13 mouse cellular contexts compared by ENCODE assay signal in genomic region chr4:103269336-103269735, GRCm38 (mm10). TPM values are rescaled to one million over a fixed set of nuclear protein-coding genes. Genes with fewer than 3 reads are reported as not detected.
DNase-seq lines count a peak whose midpoint lies in the region; ATAC-seq and TF ChIP-seq lines count a peak whose summit lies in the region.
"Had no signal": no experiment of that assay in that cellular context is flagged by ENCODE, and none has a peak within 500 bp of the region (broad histone marks: within the 10 kb centered on the region; RNA-seq: fewer than 3 reads in every experiment).

No protein-coding gene starts in this region.

- no peaks in the 10 kb centered on the region for H3K79me2 ChIP-seq in MEL (ENCODE audit: control insufficient read depth, insufficient read depth, low read length, poor library complexity)

- no peaks in the 10 kb centered on the region for H3K4me1 ChIP-seq in intestine, postnatal 0 days (replicated peaks; ENCODE audit: control insufficient read depth, insufficient read depth, low read length)
- no peaks in the 10 kb centered on the region for H3K4me1 ChIP-seq in intestine, embryonic 15.5 days (replicated peaks)
- no peaks in the 10 kb centered on the region for H3K4me1 ChIP-seq in midbrain, embryonic 14.5 days (ENCODE audit: control insufficient read depth, insufficient read depth, low read length)
- no peaks in the 10 kb centered on the region for H3K4me1 ChIP-seq in midbrain, embryonic 13.5 days (replicated peaks)
- H3K4me1 ChIP-seq in MEL (ENCODE audit: control insufficient read depth in 1 of 2, insufficient read depth in 2 of 2, low read length in 2 of 2) = no peaks in the 10 kb centered on the region
- H3K4me1 ChIP-seq in small intestine, adult 2 months (ENCODE audit: control insufficient read depth, insufficient read depth, insufficient read length, low read length) = no peaks in the 10 kb centered on the region; the same call in 1 of the 2 replicates
- H3K4me1 ChIP-seq: liver, embryonic 13.5 days had no signal

- peak; percentile 44 for TF ChIP-seq CTCF in intestine, postnatal 0 days (IDR thresholded peaks at IDR 0.05; ENCODE audit: low read depth)
- TF ChIP-seq CTCF in MEL (IDR thresholded peaks at IDR 0.05 in 2 of 3, conservative IDR thresholded peaks at IDR 0.05 in 1 of 3; ENCODE audit: control insufficient read depth in 1 of 3, insufficient read depth in 1 of 3, low read depth in 2 of 3, low read length in 3 of 3, poor library complexity in 1 of 3, severe bottlenecking in 1 of 3) = peak in 2 of 3 experiments; percentile 35 to 38; a peak in 4 of 6 replicates
- TF ChIP-seq CTCF in small intestine, adult 2 months (IDR thresholded peaks at IDR 0.05; ENCODE audit: extremely low read depth, insufficient read length, insufficient replicate concordance, low read depth, low read length) = peak; percentile 27; the same call in 1 of the 2 replicates

- TF ChIP-seq POLR2A in MEL (IDR thresholded peaks at IDR 0.05; ENCODE audit: control insufficient read depth in 1 of 2, insufficient read depth in 1 of 2, low read depth in 1 of 2, low read length in 2 of 2, poor library complexity in 1 of 2) = no peak
- TF ChIP-seq POLR2A in small intestine, adult 2 months (IDR thresholded peaks at IDR 0.05; ENCODE audit: low read depth, low read length) = no peak

- no peak overlapping the region for H3K9ac ChIP-seq in intestine, postnatal 0 days (ENCODE audit: low read depth, low read length)
- no peak overlapping the region for H3K9ac ChIP-seq in intestine, embryonic 15.5 days
- no peak overlapping the region for H3K9ac ChIP-seq in midbrain, embryonic 14.5 days (replicated peaks; ENCODE audit: low read length)
- H3K9ac ChIP-seq in midbrain, embryonic 13.5 days (replicated peaks) = no peak overlapping the region
- H3K9ac ChIP-seq in MEL (ENCODE audit: control insufficient read depth, low read depth, low read length, poor library complexity, severe bottlenecking) = no peak overlapping the region
- H3K9ac ChIP-seq: liver, embryonic 13.5 days had no signal

- H3K36me3 ChIP-seq in intestine, postnatal 0 days (ENCODE audit: control insufficient read depth, insufficient read depth) = no peaks in the 10 kb centered on the region
- H3K36me3 ChIP-seq in intestine, embryonic 15.5 days = no peaks in the 10 kb centered on the region
- no peaks in the 10 kb centered on the region for H3K36me3 ChIP-seq in midbrain, embryonic 14.5 days (ENCODE audit: control insufficient read depth, insufficient read depth, low read length)
- H3K36me3 ChIP-seq in midbrain, embryonic 13.5 days = no peaks in the 10 kb centered on the region
- no peaks in the 10 kb centered on the region for H3K36me3 ChIP-seq in MEL (ENCODE audit: control insufficient read depth in 1 of 2, insufficient read depth in 2 of 2, low read length in 2 of 2)
- H3K36me3 ChIP-seq in small intestine, adult 2 months (ENCODE audit: control insufficient read depth, insufficient read depth, low read length) = no peaks in the 10 kb centered on the region
- H3K36me3 ChIP-seq: liver, embryonic 13.5 days had no signal

- H3K9me3 ChIP-seq in intestine, postnatal 0 days (ENCODE audit: control insufficient read depth) = no peaks in the 10 kb centered on the region
- H3K9me3 ChIP-seq in intestine, embryonic 15.5 days = no peaks in the 10 kb centered on the region
- no peaks in the 10 kb centered on the region for H3K9me3 ChIP-seq in midbrain, embryonic 14.5 days (ENCODE audit: control insufficient read depth, low read length)
- no peaks in the 10 kb centered on the region for H3K9me3 ChIP-seq in midbrain, embryonic 13.5 days
- H3K9me3 ChIP-seq in MEL (replicated peaks; ENCODE audit: insufficient read depth, low read length) = no peaks in the 10 kb centered on the region
- H3K9me3 ChIP-seq: liver, embryonic 13.5 days had no signal

- no peak overlapping the region for H3K27ac ChIP-seq in intestine, postnatal 0 days (ENCODE audit: low read depth, low read length)
- H3K27ac ChIP-seq in intestine, embryonic 15.5 days = no peak overlapping the region
- H3K27ac ChIP-seq in midbrain, embryonic 14.5 days (replicated peaks; ENCODE audit: low read depth, low read length) = no peak overlapping the region
- no peak overlapping the region for H3K27ac ChIP-seq in midbrain, embryonic 13.5 days
- no peak overlapping the region for H3K27ac ChIP-seq in MEL (ENCODE audit: control insufficient read depth, low read depth, low read length)
- H3K27ac ChIP-seq in small intestine, adult 2 months (ENCODE audit: insufficient read depth, low read depth, low read length) = no peak overlapping the region
- H3K27ac ChIP-seq: liver, embryonic 13.5 days had no signal

- WGBS in intestine, postnatal 0 days = 86% methylated on average over 4 of the region's 4 CpGs
- WGBS in intestine, embryonic 15.5 days = 83% methylated on average over 4 of the region's 4 CpGs
- 82% methylated on average over 4 of the region's 4 CpGs for WGBS in midbrain, embryonic 14.5 days
- 88% methylated on average over 4 of the region's 4 CpGs for WGBS in midbrain, embryonic 13.5 days
- 86% methylated on average over 4 of the region's 4 CpGs for WGBS in small intestine, adult 2 months

- ATAC-seq in intestine, postnatal 0 days = no peak
- ATAC-seq in intestine, embryonic 15.5 days = no peak
- no peak for ATAC-seq in midbrain, embryonic 14.5 days (ENCODE audit: low FRiP score, low TSS enrichment)
- no peak for ATAC-seq in midbrain, embryonic 13.5 days

- TF ChIP-seq EP300 in MEL (IDR thresholded peaks at IDR 0.05; ENCODE audit: low read depth in 1 of 2, low read length in 2 of 2) = no peak

- peak; percentile 4 for DNase-seq in midbrain, embryonic 14.5 days
- peak; percentile 16 for DNase-seq in MEL (ENCODE audit: low read depth, low spot score)
- DNase-seq in urinary bladder, postnatal 25 days (ENCODE audit: low spot score) = no peak
- DNase-seq: heart, postnatal 10 days; kidney, postnatal 14 days; liver, embryonic 13.5 days had no signal

- H3K27me3 ChIP-seq in intestine, postnatal 0 days (replicated peaks; ENCODE audit: control insufficient read depth, insufficient read depth, low read length) = no peaks in the 10 kb centered on the region
- no peaks in the 10 kb centered on the region for H3K27me3 ChIP-seq in intestine, embryonic 15.5 days (replicated peaks)
- no peaks in the 10 kb centered on the region for H3K27me3 ChIP-seq in midbrain, embryonic 14.5 days (ENCODE audit: control insufficient read depth, insufficient read depth, low read length)
- no peaks in the 10 kb centered on the region for H3K27me3 ChIP-seq in midbrain, embryonic 13.5 days
- H3K27me3 ChIP-seq in MEL (ENCODE audit: control insufficient read depth in 1 of 2, insufficient read depth in 2 of 2, low read length in 2 of 2) = no peaks in the 10 kb centered on the region
- no peaks in the 10 kb centered on the region for H3K27me3 ChIP-seq in small intestine, adult 2 months (ENCODE audit: control insufficient read depth, insufficient read depth, low read length)
- H3K27me3 ChIP-seq: liver, embryonic 13.5 days had no signal

- no peak overlapping the region for H3K4me2 ChIP-seq in intestine, postnatal 0 days (replicated peaks; ENCODE audit: low read depth)
- no peak overlapping the region for H3K4me2 ChIP-seq in intestine, embryonic 15.5 days (replicated peaks)
- no peak overlapping the region for H3K4me2 ChIP-seq in midbrain, embryonic 14.5 days (ENCODE audit: low read length)
- no peak overlapping the region for H3K4me2 ChIP-seq in midbrain, embryonic 13.5 days (replicated peaks)
- H3K4me2 ChIP-seq: liver, embryonic 13.5 days had no signal

- TF ChIP-seq RAD21 in MEL (IDR thresholded peaks at IDR 0.05; ENCODE audit: low read depth, low read length) = peak; percentile 16; the same call in 1 of the 2 replicates

- no peak overlapping the region for H3K4me3 ChIP-seq in intestine, postnatal 0 days (ENCODE audit: low read depth, low read length)
- no peak overlapping the region for H3K4me3 ChIP-seq in intestine, embryonic 15.5 days (replicated peaks)
- H3K4me3 ChIP-seq in midbrain, embryonic 14.5 days (replicated peaks; ENCODE audit: low read depth, low read length) = no peak overlapping the region
- no peak overlapping the region for H3K4me3 ChIP-seq in midbrain, embryonic 13.5 days (replicated peaks)
- H3K4me3 ChIP-seq in MEL (ENCODE audit: control insufficient read depth in 1 of 2, insufficient read depth in 1 of 2, low read depth in 2 of 2, low read length in 2 of 2) = no peak overlapping the region
- no peak overlapping the region for H3K4me3 ChIP-seq in small intestine, adult 2 months (ENCODE audit: low read depth, low read length)
- H3K4me3 ChIP-seq: liver, embryonic 13.5 days had no signal

RNA-seq across cellular contexts. Expression of gene 4921539E11Rik, which starts 21.3 kb away (rescaled TPM):
- polyA plus RNA-seq in intestine, postnatal 0 days (2015; fragmentation: Nextera tagmentation; extraction: Ambion mirVana) = not detected in 2 replicates
- polyA plus RNA-seq in intestine, embryonic 15.5 days (2015; fragmentation: Nextera tagmentation; extraction: Ambion mirVana) = not detected in 2 replicates
- not detected in 2 replicates for polyA plus RNA-seq in midbrain, embryonic 14.5 days (2014; fragmentation: Nextera tagmentation; extraction: Ambion mirVana)
- not detected in 2 replicates for polyA plus RNA-seq in midbrain, embryonic 13.5 days (2015; fragmentation: Nextera tagmentation; extraction: Ambion mirVana)
- not detected in 2 replicates for total RNA-seq in MEL (2012; rRNA removed)
- not detected for polyA plus RNA-seq in MEL (2012; ENCODE audit: insufficient read depth in 1 of 2, insufficient read length in 2 of 2, low read depth in 1 of 2, low replicate concordance in 2 of 2, missing spikeins in 1 of 2)
- polyA plus RNA-seq in small intestine, adult 2 months (2012; rRNA removed) = not detected in 2 replicates
- total RNA-seq: gastrocnemius, adult 18-20 months; heart, postnatal 10 days; monocyte, adult 5-6 weeks had no signal
- polyA plus RNA-seq: liver, embryonic 13.5 days; stomach, embryonic 16.5 days had no signal

RNA-seq across cellular contexts. Expression of gene Oma1, which starts 44.3 kb away (rescaled TPM):
- 12.3 and 12.7 TPM in 2 replicates for polyA plus RNA-seq in intestine, postnatal 0 days (2015; fragmentation: Nextera tagmentation; extraction: Ambion mirVana)
- polyA plus RNA-seq in intestine, embryonic 15.5 days (2015; fragmentation: Nextera tagmentation; extraction: Ambion mirVana) = 22.5 and 23.0 TPM in 2 replicates
- 8.6 and 9.0 TPM in 2 replicates for polyA plus RNA-seq in midbrain, embryonic 14.5 days (2014; fragmentation: Nextera tagmentation; extraction: Ambion mirVana)
- polyA plus RNA-seq in midbrain, embryonic 13.5 days (2015; fragmentation: Nextera tagmentation; extraction: Ambion mirVana) = 11.1 and 12.0 TPM in 2 replicates
- total RNA-seq in MEL (2012; rRNA removed) = 10.4 and 13.0 TPM in 2 replicates
- polyA plus RNA-seq in MEL (2012; ENCODE audit: insufficient read depth in 1 of 2, insufficient read length in 2 of 2, low read depth in 1 of 2, low replicate concordance in 2 of 2, missing spikeins in 1 of 2) = 10 to 100 TPM in 1 of 2 experiments, not detected in 1; 14.3 TPM
- polyA plus RNA-seq in small intestine, adult 2 months (2012; rRNA removed) = 4.0 and 5.4 TPM in 2 replicates

RNA-seq across cellular contexts. Expression of gene Slc35d1, which starts 54.4 kb away (rescaled TPM):
- polyA plus RNA-seq in intestine, postnatal 0 days (2015; fragmentation: Nextera tagmentation; extraction: Ambion mirVana) = 10.5 and 11.5 TPM in 2 replicates
- polyA plus RNA-seq in intestine, embryonic 15.5 days (2015; fragmentation: Nextera tagmentation; extraction: Ambion mirVana) = 9.6 TPM in 2 replicates
- 4.3 and 6.1 TPM in 2 replicates for polyA plus RNA-seq in midbrain, embryonic 14.5 days (2014; fragmentation: Nextera tagmentation; extraction: Ambion mirVana)
- 4.8 and 5.7 TPM in 2 replicates for polyA plus RNA-seq in midbrain, embryonic 13.5 days (2015; fragmentation: Nextera tagmentation; extraction: Ambion mirVana)
- total RNA-seq in MEL (2012; rRNA removed) = 5.0 TPM in 2 replicates
- 10 to 100 TPM in 1 of 2 experiments, 1 to 10 TPM in 1; 10.0 to 33.7 TPM for polyA plus RNA-seq in MEL (2012; ENCODE audit: insufficient read depth in 1 of 2, insufficient read length in 2 of 2, low read depth in 1 of 2, low replicate concordance in 2 of 2, missing spikeins in 1 of 2)
- polyA plus RNA-seq in small intestine, adult 2 months (2012; rRNA removed) = 6.3 and 10.2 TPM in 2 replicates
